In genomic region chr11:114867361-114868235, GRCm38 (mm10) we compare ENCODE assay signal across 10 mouse cellular contexts. TPM values are rescaled to one million over a fixed set of nuclear protein-coding genes. Genes with fewer than 3 reads are reported as not detected.
DNase-seq lines count a peak whose midpoint lies in the region; ATAC-seq and TF ChIP-seq lines count a peak whose summit lies in the region.
"Had no signal": no experiment of that assay in that cellular context is flagged by ENCODE, and none has a peak within 500 bp of the region (broad histone marks: within the 10 kb centered on the region; RNA-seq: fewer than 3 reads in every experiment).

No protein-coding gene starts in this region.

- H3K36me3 ChIP-seq in lung, embryonic 14.5 days (ENCODE audit: insufficient read depth), result peaks cover 36% of the 10 kb centered on the region
- H3K36me3 ChIP-seq in intestine, embryonic 15.5 days, result peaks cover 8% of the 10 kb centered on the region; the same call in 1 of the 2 replicates
- no peaks in the 10 kb centered on the region for H3K36me3 ChIP-seq in liver, embryonic 16.5 days (ENCODE audit: control insufficient read depth, insufficient read depth)
- H3K36me3 ChIP-seq: forebrain, embryonic 15.5 days had no signal

- no peaks in the 10 kb centered on the region for H3K9me3 ChIP-seq in lung, embryonic 14.5 days (ENCODE audit: low read depth, low read length)
- H3K9me3 ChIP-seq in intestine, embryonic 15.5 days, result no peaks in the 10 kb centered on the region
- H3K9me3 ChIP-seq in liver, embryonic 16.5 days (replicated peaks; ENCODE audit: control insufficient read depth, low read length), result no peaks in the 10 kb centered on the region
- H3K9me3 ChIP-seq: forebrain, embryonic 15.5 days had no signal

- no peak for ATAC-seq in lung, embryonic 14.5 days (ENCODE audit: insufficient read depth)
- peak; percentile 79 for ATAC-seq in intestine, embryonic 15.5 days
- peak; percentile 67 for ATAC-seq in liver, embryonic 16.5 days (ENCODE audit: low read depth)
- ATAC-seq: forebrain, embryonic 15.5 days had no signal

- peak overlapping the region; percentile 23; the same call in 1 of the 2 replicates for H3K4me2 ChIP-seq in lung, embryonic 14.5 days
- H3K4me2 ChIP-seq in intestine, embryonic 15.5 days (replicated peaks), result peak overlapping the region; percentile 43
- peak overlapping the region; percentile 30; the same call in 1 of the 2 replicates for H3K4me2 ChIP-seq in liver, embryonic 16.5 days (ENCODE audit: low read depth, low read length)
- H3K4me2 ChIP-seq: forebrain, embryonic 15.5 days had no signal

- H3K9ac ChIP-seq in lung, embryonic 14.5 days, result no peak overlapping the region
- peak overlapping the region; percentile 18; the same call in 1 of the 2 replicates for H3K9ac ChIP-seq in intestine, embryonic 15.5 days
- no peak overlapping the region for H3K9ac ChIP-seq in liver, embryonic 16.5 days (ENCODE audit: low read depth, low read length)
- H3K9ac ChIP-seq: forebrain, embryonic 15.5 days had no signal

- peak overlapping the region; percentile 54; the same call in 1 of the 2 replicates for H3K27ac ChIP-seq in lung, embryonic 14.5 days (ENCODE audit: low read depth)
- peak overlapping the region; percentile 78 for H3K27ac ChIP-seq in intestine, embryonic 15.5 days
- H3K27ac ChIP-seq in liver, embryonic 16.5 days (ENCODE audit: low read length), result peak overlapping the region; percentile 88
- H3K27ac ChIP-seq: forebrain, embryonic 15.5 days had no signal

- H3K4me1 ChIP-seq in lung, embryonic 14.5 days (ENCODE audit: insufficient read depth), result peaks cover 15% of the 10 kb centered on the region
- peaks cover 25% of the 10 kb centered on the region for H3K4me1 ChIP-seq in intestine, embryonic 15.5 days (replicated peaks)
- peaks cover 23% of the 10 kb centered on the region for H3K4me1 ChIP-seq in liver, embryonic 16.5 days (ENCODE audit: control insufficient read depth, low read depth, low read length)
- H3K4me1 ChIP-seq: forebrain, embryonic 15.5 days had no signal

- intact Hi-C loops in left cerebral cortex, postnatal 25 days (cut with DNase I), result no loop called here

- no peak for TF ChIP-seq CTCF in lung, embryonic 14.5 days (IDR thresholded peaks at IDR 0.05; ENCODE audit: low read depth)

- no peaks in the 10 kb centered on the region for H3K27me3 ChIP-seq in lung, embryonic 14.5 days (ENCODE audit: insufficient read depth, low read length)
- H3K27me3 ChIP-seq in intestine, embryonic 15.5 days (replicated peaks), result no peaks in the 10 kb centered on the region
- H3K27me3 ChIP-seq in liver, embryonic 16.5 days (ENCODE audit: control insufficient read depth, insufficient read depth, low read depth, low read length), result no peaks in the 10 kb centered on the region
- H3K27me3 ChIP-seq: forebrain, embryonic 15.5 days had no signal

- no peak for DNase-seq in lung, embryonic 14.5 days
- DNase-seq in lung, postnatal 10 days, result no peak
- peak; percentile 80 for DNase-seq in cerebellum, adult 9-11 months
- no peak for DNase-seq in retina, embryonic 14.5 days (ENCODE audit: low spot score)
- DNase-seq in left cerebral cortex, postnatal 25 days (ENCODE audit: low spot score in 2 of 2), result no peak
- DNase-seq: right cerebral cortex, adult 18-20 months; thymus, postnatal 4 days had no signal

- H3K4me3 ChIP-seq in lung, embryonic 14.5 days (ENCODE audit: low read depth, low read length), result no peak overlapping the region
- no peak overlapping the region for H3K4me3 ChIP-seq in intestine, embryonic 15.5 days (replicated peaks)
- no peak overlapping the region for H3K4me3 ChIP-seq in liver, embryonic 16.5 days (ENCODE audit: low read depth, low read length)
- H3K4me3 ChIP-seq: forebrain, embryonic 15.5 days had no signal

- 37% methylated on average over 11 of the region's 11 CpGs for WGBS in lung, embryonic 14.5 days
- WGBS in intestine, embryonic 15.5 days, result 30% methylated on average over 11 of the region's 11 CpGs
- WGBS in liver, embryonic 16.5 days (ENCODE audit: insufficient replicate concordance), result 35% methylated on average over 11 of the region's 11 CpGs

RNA-seq across cellular contexts. Expression of gene Gprc5c, which starts 16.6 kb away (rescaled TPM):
- 34.7 and 39.2 TPM in 2 replicates for polyA plus RNA-seq in lung, embryonic 14.5 days (2014; fragmentation: Nextera tagmentation; extraction: Ambion mirVana)
- polyA plus RNA-seq in intestine, embryonic 15.5 days (2015; fragmentation: Nextera tagmentation; extraction: Ambion mirVana), result 15.5 and 16.0 TPM in 2 replicates
- 19.5 and 20.2 TPM in 2 replicates for polyA plus RNA-seq in liver, embryonic 16.5 days (2015; fragmentation: Nextera tagmentation; extraction: Ambion mirVana)
- total RNA-seq in left cerebral cortex, postnatal 25 days (2021), result 1 to 10 TPM; 4.2 to 6.4 TPM

RNA-seq across cellular contexts. Expression of gene Cd300a, which starts 22.2 kb away (rescaled TPM):
- polyA plus RNA-seq in lung, embryonic 14.5 days (2014; fragmentation: Nextera tagmentation; extraction: Ambion mirVana), result 0.75 and 1.7 TPM in 2 replicates
- 1.2 and 2.2 TPM in 2 replicates for polyA plus RNA-seq in intestine, embryonic 15.5 days (2015; fragmentation: Nextera tagmentation; extraction: Ambion mirVana)
- polyA plus RNA-seq in liver, embryonic 16.5 days (2015; fragmentation: Nextera tagmentation; extraction: Ambion mirVana), result 5.9 and 6.2 TPM in 2 replicates
- under 1 TPM; 0.37 to 0.55 TPM for total RNA-seq in left cerebral cortex, postnatal 25 days (2021)
